Mouse (Mus musculus): ENCODE data around the gene Defb29.
A peak's percentile ranks its signal among the peaks of the same experiment; 100 is the strongest.

The Defb29 gene

GRCm38 (mm10) chr2:152500863-152501229, 39.1 kb downstream of the Defb29 start:
- DNase-seq (ENCODE audit: low read depth, low spot score): no peak

- peak; percentile 36 for DNase-seq (ENCODE audit: low read depth, low spot score)
These were observed 39.6 kb downstream of the Defb29 start for GRCm38 (mm10) chr2:152500204-152500862.

- no peak for DNase-seq (ENCODE audit: low read depth, low spot score)
These were observed 41.9 kb downstream of the Defb29 start for GRCm38 (mm10) chr2:152498020-152498419.

GRCm38 (mm10) chr2:152493151-152493550, 46.7 kb downstream of the Defb29 start:
- DNase-seq (ENCODE audit: low read depth, low spot score): no peak

- DNase-seq (ENCODE audit: low read depth, low spot score): no peak
These were observed 49.9 kb downstream of the Defb29 start, which contains the start of gene Defb22 for GRCm38 (mm10) chr2:152490038-152490437. TSS of gene Defb22 (minus strand) at chr2:152490138.
